Comparison of ENCODE assay signal across 15 mouse cellular contexts in the genomic region with DNA sequence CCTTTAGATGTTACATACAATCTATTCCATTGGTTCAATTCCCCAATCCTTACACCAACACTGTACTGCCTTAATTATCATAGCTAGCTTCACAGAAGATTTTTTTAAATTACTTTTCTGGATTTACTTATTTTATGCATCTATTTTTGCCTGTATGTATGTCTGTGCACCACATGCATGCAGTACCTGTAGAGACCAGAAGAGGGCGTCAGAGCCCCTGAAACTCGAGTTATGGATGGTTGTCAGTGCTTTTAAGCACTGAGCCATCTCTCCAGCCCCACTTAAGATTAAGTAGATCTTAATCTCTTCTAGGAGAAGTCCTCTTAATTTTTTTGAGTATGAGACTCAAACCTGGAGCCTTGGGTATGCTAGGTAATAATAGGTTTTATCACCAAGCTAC. TPM values are rescaled to one million over a fixed set of nuclear protein-coding genes. Genes with fewer than 3 reads are reported as not detected.
DNase-seq lines count a peak whose midpoint lies in the region; ATAC-seq and TF ChIP-seq lines count a peak whose summit lies in the region.
"Had no signal": no experiment of that assay in that cellular context is flagged by ENCODE, and none has a peak within 500 bp of the region (broad histone marks: within the 10 kb centered on the region; RNA-seq: fewer than 3 reads in every experiment).

No protein-coding gene starts in this region.

- H3K4me2 ChIP-seq in liver, postnatal 0 days (ENCODE audit: low read depth, low read length) = no peak overlapping the region
- H3K4me2 ChIP-seq in forebrain, embryonic 14.5 days (ENCODE audit: low read length) = no peak overlapping the region
- H3K4me2 ChIP-seq: hindbrain, embryonic 12.5 days; limb, embryonic 13.5 days had no signal

- H3K27me3 ChIP-seq in liver, postnatal 0 days (ENCODE audit: insufficient read depth, low read length) = no peaks in the 10 kb centered on the region
- H3K27me3 ChIP-seq in E14TG2a.4 (ENCODE audit: insufficient read depth, low read length) = no peaks in the 10 kb centered on the region
- no peaks in the 10 kb centered on the region for H3K27me3 ChIP-seq in forebrain, embryonic 14.5 days (replicated peaks; ENCODE audit: control insufficient read depth, insufficient read depth, low read length)
- H3K27me3 ChIP-seq: hindbrain, embryonic 12.5 days; limb, embryonic 13.5 days had no signal

- no peaks in the 10 kb centered on the region for H3K9me3 ChIP-seq in liver, postnatal 0 days (ENCODE audit: low read length)
- no peaks in the 10 kb centered on the region for H3K9me3 ChIP-seq in E14TG2a.4 (ENCODE audit: low read length)
- no peaks in the 10 kb centered on the region for H3K9me3 ChIP-seq in forebrain, embryonic 14.5 days (replicated peaks; ENCODE audit: control insufficient read depth, low read length)
- H3K9me3 ChIP-seq: heart, embryonic 10.5 days; hindbrain, embryonic 12.5 days; limb, embryonic 13.5 days had no signal

- no peaks in the 10 kb centered on the region for H3K36me3 ChIP-seq in liver, postnatal 0 days (replicated peaks; ENCODE audit: insufficient read depth, low read length)
- H3K36me3 ChIP-seq in E14TG2a.4 (ENCODE audit: insufficient read depth, low read length) = no peaks in the 10 kb centered on the region
- H3K36me3 ChIP-seq in forebrain, embryonic 14.5 days (ENCODE audit: control insufficient read depth, insufficient read depth, low read length) = no peaks in the 10 kb centered on the region
- H3K36me3 ChIP-seq: heart, embryonic 10.5 days; hindbrain, embryonic 12.5 days; limb, embryonic 13.5 days had no signal

- H3K4me1 ChIP-seq in liver, postnatal 0 days (ENCODE audit: insufficient read depth) = no peaks in the 10 kb centered on the region
- peaks cover 7% of the 10 kb centered on the region for H3K4me1 ChIP-seq in E14TG2a.4 (replicated peaks; ENCODE audit: low read depth, low read length)
- no peaks in the 10 kb centered on the region for H3K4me1 ChIP-seq in bone marrow macrophage, adult 2 months (ENCODE audit: control insufficient read depth, insufficient read depth, low read length)
- no peaks in the 10 kb centered on the region for H3K4me1 ChIP-seq in forebrain, embryonic 14.5 days (ENCODE audit: control insufficient read depth, insufficient read depth, low read length)
- H3K4me1 ChIP-seq: heart, embryonic 10.5 days; hindbrain, embryonic 12.5 days; limb, embryonic 13.5 days had no signal

- no peak for TF ChIP-seq EP300 in liver, postnatal 0 days (IDR thresholded peaks at IDR 0.05; ENCODE audit: low read depth)

- peak; percentile 54 for TF ChIP-seq CTCF in liver, postnatal 0 days (IDR thresholded peaks at IDR 0.05; ENCODE audit: low read depth)
- TF ChIP-seq CTCF in E14TG2a.4 (conservative IDR thresholded peaks at IDR 0.05; ENCODE audit: low read length) = peak; percentile 96
- peak; percentile 48 for TF ChIP-seq CTCF in bone marrow macrophage, adult 2 months (IDR thresholded peaks at IDR 0.05; ENCODE audit: low read depth, low read length)

- no peak overlapping the region for H3K9ac ChIP-seq in liver, postnatal 0 days (replicated peaks)
- H3K9ac ChIP-seq in forebrain, embryonic 14.5 days (ENCODE audit: low read length) = no peak overlapping the region
- H3K9ac ChIP-seq: hindbrain, embryonic 12.5 days; limb, embryonic 13.5 days had no signal

- H3K4me3 ChIP-seq in liver, postnatal 0 days (ENCODE audit: low read depth, low read length) = no peak overlapping the region
- H3K4me3 ChIP-seq in E14TG2a.4 (replicated peaks; ENCODE audit: low read length) = no peak overlapping the region
- H3K4me3 ChIP-seq in bone marrow macrophage, adult 2 months (ENCODE audit: insufficient read depth, low read length) = no peak overlapping the region
- H3K4me3 ChIP-seq in forebrain, embryonic 14.5 days (ENCODE audit: low read depth, low read length) = no peak overlapping the region
- H3K4me3 ChIP-seq: heart, embryonic 10.5 days; hindbrain, embryonic 12.5 days; limb, embryonic 13.5 days had no signal

- peak; percentile 17 for DNase-seq in heart, postnatal 4 days
- no peak for DNase-seq in heart, postnatal 10 days
- DNase-seq in liver, postnatal 0 days = no peak
- no peak for DNase-seq in liver
- no peak for DNase-seq in gastrocnemius, postnatal 10 days
- no peak for DNase-seq in forebrain, embryonic 14.5 days (ENCODE audit: low spot score)
- DNase-seq: cerebellum, adult 2 months; kidney, postnatal 10 days; thymus, postnatal 14 days had no signal

- no peak overlapping the region for H3K27ac ChIP-seq in liver, postnatal 0 days (ENCODE audit: low read depth)
- no peak overlapping the region for H3K27ac ChIP-seq in bone marrow macrophage, adult 2 months (ENCODE audit: insufficient read depth, low read depth, low read length)
- H3K27ac ChIP-seq in forebrain, embryonic 14.5 days (ENCODE audit: low read depth, low read length) = no peak overlapping the region
- H3K27ac ChIP-seq: heart, embryonic 10.5 days; hindbrain, embryonic 12.5 days; limb, embryonic 13.5 days had no signal

- no peak for ATAC-seq in liver, postnatal 0 days
- no peak for ATAC-seq in forebrain, embryonic 14.5 days

- intact Hi-C loops in heart, postnatal 10 days (cut with DNase I) = no loop called here

- WGBS in liver, postnatal 0 days (ENCODE audit: insufficient replicate concordance) = 18% methylated on average over 2 of the region's 2 CpGs
- WGBS in forebrain, embryonic 14.5 days = 15% methylated on average over 2 of the region's 2 CpGs

- no peak for TF ChIP-seq POLR2A in bone marrow macrophage, adult 2 months (IDR thresholded peaks at IDR 0.05; ENCODE audit: borderline replicate concordance, low read depth, low read length)

RNA-seq across cellular contexts. Expression of gene Rec114, which starts 31.6 kb away (rescaled TPM):
- total RNA-seq in heart, postnatal 4 days (2021) = 1 to 10 TPM; 1.9 to 4.9 TPM
- total RNA-seq in heart, postnatal 10 days (2021) = 1 to 10 TPM; 1.3 to 4.2 TPM
- 34.3 and 35.1 TPM in 2 replicates for polyA plus RNA-seq in liver, postnatal 0 days (2015; fragmentation: Nextera tagmentation; extraction: Ambion mirVana)
- not detected in 2 replicates for polyA plus RNA-seq in bone marrow macrophage, adult 2 months (2012; ENCODE audit: insufficient read depth, insufficient read length, missing spikeins)
- 1 to 10 TPM; 1.1 to 1.2 TPM for total RNA-seq in gastrocnemius, postnatal 10 days (2021)
- 0.83 and 0.90 TPM in 2 replicates for polyA plus RNA-seq in forebrain, embryonic 14.5 days (2014; fragmentation: Nextera tagmentation; extraction: Ambion mirVana)

RNA-seq across cellular contexts. Expression of gene Hcn4, which starts 47.8 kb away (rescaled TPM):
- 10 to 100 TPM; 11.6 to 12.5 TPM for total RNA-seq in heart, postnatal 4 days (2021)
- total RNA-seq in heart, postnatal 10 days (2021) = 1 to 10 TPM; 4.3 to 5.5 TPM
- polyA plus RNA-seq in liver, postnatal 0 days (2015; fragmentation: Nextera tagmentation; extraction: Ambion mirVana) = not detected in 2 replicates
- not detected in 2 replicates for polyA plus RNA-seq in bone marrow macrophage, adult 2 months (2012; ENCODE audit: insufficient read depth, insufficient read length, missing spikeins)
- total RNA-seq in gastrocnemius, postnatal 10 days (2021) = under 1 TPM; 0.43 to 0.45 TPM
- polyA plus RNA-seq in forebrain, embryonic 14.5 days (2014; fragmentation: Nextera tagmentation; extraction: Ambion mirVana) = 2.6 and 3.0 TPM in 2 replicates
- total RNA-seq: megakaryocyte progenitor cell, adult 5-6 weeks had no signal
